Mouse (Mus musculus) C2C12 (cell line): Measurements from ENCODE around the gene Snx9. TPM values are rescaled to one million over a fixed set of nuclear protein-coding genes. Genes with fewer than 3 reads are reported as not detected.

Experiments
- H3K27me3 ChIP-seq: one replicate; pipeline ENCODE4 v1.6.1; 2011; ENCODE audit not compliant: control insufficient read depth, insufficient read depth, insufficient read length
- H3K36me3 ChIP-seq: one replicate; pipeline ENCODE4 v1.6.1; 2011; ENCODE audit not compliant: control insufficient read depth, insufficient read depth
- H3K4me3 ChIP-seq: one replicate; pipeline ENCODE4 v1.5.1; 2011; ENCODE audit warnings: mild to moderate bottlenecking, control low read depth; ENCODE audit not compliant: poor library complexity, insufficient read depth, severe bottlenecking
- H3K79me2 ChIP-seq: one replicate; pipeline ENCODE4 v1.6.1; 2011; ENCODE audit not compliant: control insufficient read depth, insufficient read depth
- H3K79me3 ChIP-seq: one replicate; pipeline ENCODE4 v1.6.1; 2011; ENCODE audit warnings: low read depth, control low read depth
- H3ac ChIP-seq: one replicate; pipeline ENCODE3; 2011; ENCODE audit warnings: low read depth; ENCODE audit not compliant: control insufficient read depth, insufficient read length
- CEBPB ChIP-seq: IDR thresholded peaks from one replicate; pipeline ENCODE4 v1.6.1; 2011; ENCODE audit warnings: low read depth, mild to moderate bottlenecking, control low read depth, moderate library complexity
- CTCF ChIP-seq: IDR thresholded peaks from one replicate; pipeline ENCODE4 v1.5.1; 2011; ENCODE audit not compliant: control insufficient read depth, insufficient read depth, insufficient read length
- FOSL1 ChIP-seq: IDR thresholded peaks from one replicate; pipeline ENCODE4 v1.8.0; 2011; ENCODE audit warnings: mild to moderate bottlenecking, low read length; ENCODE audit not compliant: poor library complexity, insufficient read depth, severe bottlenecking
- MAX ChIP-seq: IDR thresholded peaks from one replicate; pipeline ENCODE4 v1.6.1; 2011; ENCODE audit warnings: mild to moderate bottlenecking, control low read depth
- MYOD1 ChIP-seq: IDR thresholded peaks from one replicate; pipeline ENCODE4 v1.6.1; 2011; ENCODE audit warnings: low read depth; ENCODE audit not compliant: control insufficient read depth, insufficient read length
- MYOG ChIP-seq: IDR thresholded peaks from one replicate; pipeline ENCODE4 v1.6.1; 2011; ENCODE audit not compliant: control insufficient read depth, insufficient read length; ENCODE audit errors: extremely low read depth
- USF1 ChIP-seq: IDR thresholded peaks from one replicate; pipeline ENCODE4 v1.6.1; 2011; ENCODE audit warnings: low read depth, mild to moderate bottlenecking, control low read depth, moderate library complexity
- polyA plus RNA-seq: library from polyadenylated mRNA; unstranded; fragments of >200 nt; fragmentation: generic; extraction: Trizol; gene quantifications from one replicate; pipeline ENCODE4 v1.2.1, GENCODE M21; 2012; ENCODE audit warnings: missing spikeins

Gene Snx9
- polyA plus RNA-seq, 1 experiment: 57.5 TPM

DNA sequence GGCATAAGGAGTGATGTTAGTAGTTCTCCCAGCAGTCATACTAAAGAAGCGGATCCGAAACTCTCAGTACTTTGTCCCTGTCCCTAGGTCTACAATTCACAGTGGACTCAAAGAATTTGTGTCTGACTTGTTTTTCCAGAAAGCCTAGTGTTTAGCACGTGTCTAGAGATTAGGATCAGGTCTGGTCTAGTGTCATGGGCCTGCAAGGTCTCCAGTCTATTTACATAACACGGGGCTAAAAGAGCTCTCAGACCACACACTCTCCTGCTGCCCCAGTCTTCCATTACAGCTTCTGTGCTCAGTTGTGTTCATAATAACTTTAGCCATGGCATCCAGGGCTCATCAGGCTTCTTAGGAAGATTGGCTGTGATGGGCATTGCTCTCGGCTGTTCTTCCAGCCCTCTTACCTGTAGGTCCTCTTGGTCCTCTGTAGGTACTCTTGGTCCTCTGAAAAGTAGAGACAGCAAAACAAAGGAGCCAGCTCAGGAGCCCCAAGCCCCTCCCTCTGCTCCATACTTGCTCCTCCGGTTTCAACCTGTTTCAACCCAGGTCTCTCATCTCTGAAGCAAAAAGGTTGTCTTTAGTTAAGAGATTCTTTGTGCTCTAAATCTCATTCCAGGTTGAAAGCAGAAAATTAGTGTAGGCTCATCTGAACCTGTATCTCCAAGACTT, 62.6 kb downstream of the Snx9 start:
- no peak overlapping the region for H3K4me3 ChIP-seq
- no peak overlapping the region for H3ac ChIP-seq
- H3K27me3 ChIP-seq: no peaks in the 10 kb centered on the region
- no peaks in the 10 kb centered on the region for H3K79me3 ChIP-seq
- peaks cover 80% of the 10 kb centered on the region for H3K36me3 ChIP-seq
- H3K79me2 ChIP-seq: no peaks in the 10 kb centered on the region
- TF ChIP-seq FOSL1 (no peak), MAX (no peak), MYOG (no peak), MYOD1 (no peak), USF1 (no peak), CTCF (no peak), CEBPB (no peak)

GRCm38 (mm10) chr17:5909681-5910080, 68.6 kb downstream of the Snx9 start:
- Histone ChIP-seq H3K27me3 (no peaks in the 10 kb centered on the region), H3K79me2 (no peaks in the 10 kb centered on the region), H3K36me3 (peaks cover 66% of the 10 kb centered on the region), H3K79me3 (no peaks in the 10 kb centered on the region), H3ac (no peak overlapping the region), H3K4me3 (no peak overlapping the region)
- TF ChIP-seq CEBPB (no peak), MYOG (no peak), USF1 (no peak), MYOD1 (no peak), CTCF (no peak), MAX (no peak), FOSL1 (no peak)

DNA sequence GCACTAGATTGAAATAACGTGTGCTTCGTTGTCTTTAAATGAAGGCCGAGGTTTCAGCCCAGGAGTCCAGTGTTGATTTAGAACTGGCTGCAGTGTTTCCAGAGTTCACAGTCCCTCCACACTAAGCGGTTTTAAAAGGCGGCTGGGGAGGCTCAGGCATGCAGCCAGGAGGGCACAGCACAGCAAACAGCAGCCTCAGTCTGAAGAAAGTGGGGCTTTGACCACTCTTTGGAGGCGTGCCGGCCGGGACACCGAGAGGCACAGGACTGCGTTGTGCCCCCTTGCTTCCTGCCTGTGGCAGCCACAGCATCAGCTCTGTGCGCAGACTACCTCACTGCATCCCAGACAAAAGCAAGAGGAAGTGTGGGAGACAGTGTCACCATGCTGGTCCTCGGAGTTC, 70.5 kb downstream of the Snx9 start:
- no peaks in the 10 kb centered on the region for H3K79me2 ChIP-seq
- TF ChIP-seq CEBPB (no peak), MAX (no peak), USF1 (no peak), CTCF (no peak), MYOD1 (no peak), MYOG (no peak), FOSL1 (no peak)

DNA sequence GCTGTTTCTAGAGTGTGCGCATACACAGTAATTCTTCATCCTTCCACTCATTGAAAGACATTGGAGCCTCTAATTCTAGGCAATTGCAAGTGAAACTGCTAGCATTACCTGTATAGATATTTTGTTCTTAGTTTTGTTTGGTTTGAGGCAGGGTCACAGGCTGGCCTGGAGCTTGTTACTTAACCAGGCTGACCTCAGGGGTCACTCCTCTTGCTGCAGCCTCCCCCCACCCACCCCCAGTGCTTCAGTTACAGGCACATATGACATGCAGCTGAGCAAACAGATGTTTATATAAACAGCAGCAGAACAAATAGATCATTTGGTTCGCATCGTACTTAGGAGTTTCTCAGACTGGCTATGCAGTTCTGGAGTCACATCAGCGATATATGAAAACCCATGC, 71.7 kb downstream of the Snx9 start:
- H3K4me3 ChIP-seq: no peak overlapping the region
- no peak overlapping the region for H3ac ChIP-seq
- no peaks in the 10 kb centered on the region for H3K79me2 ChIP-seq
- TF ChIP-seq MYOD1: no peak
- TF ChIP-seq CEBPB: no peak
- TF ChIP-seq CTCF: no peak
- no peak for TF ChIP-seq USF1
- TF ChIP-seq MYOG: no peak
- no peak for TF ChIP-seq MAX
- no peaks in the 10 kb centered on the region for H3K27me3 ChIP-seq
- H3K79me3 ChIP-seq: no peaks in the 10 kb centered on the region
- H3K36me3 ChIP-seq: peaks cover 52% of the 10 kb centered on the region

More for the DNA sequence above, 70.5 kb downstream of the Snx9 start:
- Histone ChIP-seq H3K4me3 (no peak overlapping the region), H3ac (no peak overlapping the region), H3K36me3 (peaks cover 57% of the 10 kb centered on the region), H3K27me3 (no peaks in the 10 kb centered on the region), H3K79me3 (no peaks in the 10 kb centered on the region)

DNA sequence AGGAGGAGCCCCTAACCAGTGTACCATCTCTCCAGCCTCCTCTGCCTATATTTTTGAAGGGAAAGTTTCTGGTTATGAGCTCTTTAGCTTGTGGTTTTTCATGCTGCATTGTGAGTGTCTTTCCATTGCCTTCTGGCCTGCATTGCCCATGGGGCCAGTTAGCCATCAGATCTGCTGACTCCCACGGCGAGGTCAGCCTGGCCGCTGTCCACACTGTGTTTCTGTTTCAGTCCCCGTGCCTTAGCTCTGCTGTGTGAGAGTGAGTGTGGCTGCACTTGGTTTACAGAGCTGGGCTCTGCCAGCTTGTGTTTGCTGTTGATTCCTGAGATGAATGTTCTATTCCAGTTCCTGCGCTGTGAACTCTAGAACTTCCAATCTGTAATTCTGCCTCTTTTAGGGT, 73.1 kb downstream of the Snx9 start:
- TF ChIP-seq CEBPB (no peak), MYOD1 (no peak), FOSL1 (no peak), MYOG (no peak), CTCF (no peak), MAX (no peak), USF1 (no peak)
- peaks cover 48% of the 10 kb centered on the region for H3K36me3 ChIP-seq
- no peaks in the 10 kb centered on the region for H3K27me3 ChIP-seq
- H3K4me3 ChIP-seq: no peak overlapping the region
- H3K79me2 ChIP-seq: no peaks in the 10 kb centered on the region
- H3K79me3 ChIP-seq: no peaks in the 10 kb centered on the region
- H3ac ChIP-seq: no peak overlapping the region

DNA sequence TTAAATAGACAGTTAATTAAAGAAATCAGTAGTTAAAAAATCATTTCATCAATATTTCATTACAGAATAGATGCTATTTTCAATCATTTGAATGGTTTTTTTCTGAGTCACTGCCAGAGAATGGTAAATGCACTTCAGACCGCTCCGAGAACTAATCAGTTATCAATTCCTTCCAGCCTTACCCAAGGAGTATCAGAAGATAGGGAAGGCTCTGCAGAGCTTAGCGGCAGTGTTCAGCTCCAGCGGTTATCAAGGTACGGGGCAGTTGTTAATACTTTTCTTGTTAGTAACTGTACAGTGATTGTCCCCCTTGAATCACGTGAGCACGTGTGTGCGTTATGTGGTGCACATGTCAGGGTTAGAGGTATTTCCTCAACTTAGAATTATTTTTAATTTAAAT, 80.8 kb downstream of the Snx9 start:
- Histone ChIP-seq H3K79me2 (no peaks in the 10 kb centered on the region), H3K4me3 (no peak overlapping the region), H3ac (no peak overlapping the region), H3K27me3 (no peaks in the 10 kb centered on the region), H3K79me3 (no peaks in the 10 kb centered on the region), H3K36me3 (peaks cover 76% of the 10 kb centered on the region)
- TF ChIP-seq MYOG (no peak), USF1 (no peak), FOSL1 (no peak), CTCF (no peak), MYOD1 (no peak), MAX (no peak), CEBPB (no peak)
